28 mouse cellular contexts compared by ENCODE assay signal in genomic region chr1:119843121-119843520, GRCm38 (mm10).
"Had no signal": no experiment of that assay in that cellular context is flagged by ENCODE, and none has a peak within 500 bp of the region (broad histone marks: within the 10 kb centered on the region; RNA-seq: fewer than 3 reads in every experiment).

No protein-coding gene starts in this region.

- H3K9me3 ChIP-seq: heart, embryonic 13.5 days; heart, embryonic 15.5 days; hindbrain, embryonic 10.5 days; hindbrain, embryonic 12.5 days; intestine, embryonic 15.5 days; limb, embryonic 10.5 days; limb, embryonic 12.5 days; liver, embryonic 13.5 days; liver, embryonic 15.5 days had no signal

- H3K4me3 ChIP-seq: heart, adult 2 months; heart, embryonic 13.5 days; heart, embryonic 15.5 days; hindbrain, embryonic 10.5 days; hindbrain, embryonic 12.5 days; intestine, embryonic 15.5 days; layer of hippocampus, adult 2 months; left cerebral cortex, adult 2 months; limb, embryonic 10.5 days; limb, embryonic 12.5 days; liver, embryonic 13.5 days; liver, embryonic 15.5 days had no signal

- H3K27me3 ChIP-seq: heart, embryonic 13.5 days; heart, embryonic 15.5 days; hindbrain, embryonic 12.5 days; intestine, embryonic 15.5 days; limb, embryonic 12.5 days had no signal

- H3K36me3 ChIP-seq: heart, embryonic 13.5 days; heart, embryonic 15.5 days; hindbrain, embryonic 10.5 days; hindbrain, embryonic 12.5 days; intestine, embryonic 15.5 days; limb, embryonic 10.5 days; limb, embryonic 12.5 days; liver, embryonic 13.5 days; liver, embryonic 15.5 days had no signal

- ATAC-seq: hindbrain, embryonic 16.5 days; inflammation-experienced regulatory T-cells, adult 6 months; intestine, embryonic 15.5 days; liver, postnatal 0 days had no signal

- H3K4me1 ChIP-seq: heart, embryonic 13.5 days; heart, embryonic 15.5 days; hindbrain, embryonic 12.5 days; intestine, embryonic 15.5 days; liver, embryonic 13.5 days; liver, embryonic 15.5 days had no signal

- H3K9ac ChIP-seq: heart, embryonic 13.5 days; heart, embryonic 15.5 days; hindbrain, embryonic 12.5 days; hindbrain, embryonic 14.5 days; intestine, embryonic 15.5 days; limb, embryonic 12.5 days; liver, embryonic 13.5 days; liver, embryonic 15.5 days; liver, postnatal 0 days had no signal

- H3K4me2 ChIP-seq: heart, embryonic 11.5 days; heart, embryonic 13.5 days; heart, embryonic 15.5 days; hindbrain, embryonic 12.5 days; hindbrain, embryonic 14.5 days; intestine, embryonic 15.5 days; limb, embryonic 12.5 days; liver, embryonic 11.5 days; liver, embryonic 13.5 days; liver, embryonic 15.5 days had no signal

- H3K27ac ChIP-seq: heart, adult 2 months; heart, embryonic 13.5 days; heart, embryonic 15.5 days; hindbrain, embryonic 10.5 days; hindbrain, embryonic 12.5 days; hindbrain, embryonic 14.5 days; intestine, embryonic 15.5 days; layer of hippocampus, adult 2 months; left cerebral cortex, adult 2 months; limb, embryonic 10.5 days; limb, embryonic 12.5 days; liver, embryonic 13.5 days; liver, embryonic 15.5 days had no signal

- DNase-seq: gastrocnemius, postnatal 10 days; gastrocnemius, postnatal 36 days; heart, adult 2 months; heart, postnatal 4 days; kidney, adult 11 months; kidney, adult 2 months; kidney, adult 9 months; kidney, postnatal 10 days; kidney, postnatal 25 days; kidney, postnatal 4 days; liver; liver, embryonic 13.5 days; liver, postnatal 0 days had no signal
